Mouse (Mus musculus) kidney, adult 2 months (tissue): ENCODE measurements around the gene Casp9. TPM values are rescaled to one million over a fixed set of nuclear protein-coding genes. Genes with fewer than 3 reads are reported as not detected.

Experiments used
- DNase-seq: peaks from one replicate; pipeline ENCODE4 v3.0.0; 2021
- H3K27ac ChIP-seq: fragments of 200-500 bp; 2 replicates; pipeline ENCODE4 v1.5.1; 2012; ENCODE audit warnings: low read depth, low read length, control low read depth, inconsistent platforms; ENCODE audit not compliant: insufficient read depth
- H3K27me3 ChIP-seq: fragments of 200-500 bp; replicated peaks from 2 replicates; pipeline ENCODE4 v1.6.1; 2012; ENCODE audit warnings: mild to moderate bottlenecking, moderate library complexity, low read length, inconsistent platforms; ENCODE audit not compliant: control insufficient read depth, insufficient read depth
- H3K36me3 ChIP-seq: fragments of 200-500 bp; 2 replicates; pipeline ENCODE4 v1.6.1; 2012; ENCODE audit warnings: mild to moderate bottlenecking, moderate library complexity, low read length, inconsistent platforms; ENCODE audit not compliant: control insufficient read depth, insufficient read depth
- H3K4me1 ChIP-seq: fragments of 200-500 bp; 2 replicates; pipeline ENCODE4 v1.6.1; 2011; ENCODE audit warnings: low read length; ENCODE audit not compliant: control insufficient read depth, insufficient read depth
- H3K4me3 ChIP-seq: fragments of 200-500 bp; 2 replicates; pipeline ENCODE4 v1.5.1; 2011; ENCODE audit warnings: mild to moderate bottlenecking, low read depth, low read length, control low read depth; ENCODE audit not compliant: insufficient read depth
- CTCF ChIP-seq: fragments of 200-500 bp; conservative IDR thresholded peaks from 2 replicates; pipeline ENCODE4 v1.5.1; 2011; ENCODE audit warnings: low read depth, mild to moderate bottlenecking, control low read depth, low read length, moderate library complexity, mixed read lengths; ENCODE audit not compliant: insufficient read depth, insufficient read length
- POLR2A ChIP-seq: fragments of 200-500 bp; IDR thresholded peaks from one replicate; pipeline ENCODE4 v1.6.1; 2011; ENCODE audit warnings: low read depth, low read length, control low read depth
- WGBS: fragments of 180-500 bp; shearing (Covaris S2); methylation state at CpG from one replicate; pipeline ENCODE4 v1.1.7; 2018; 5-methylcytosine and 5-hydroxymethylcytosine counted together
- polyA plus RNA-seq: library from polyadenylated mRNA; depleted of rRNA; stranded (reverse); fragments of >200 nt; gene quantifications from 2 replicates; pipeline ENCODE4 v1.2.3, GENCODE M21; 2012

Casp9 gene
- polyA plus RNA-seq, 1 experiment, result 22.2 TPM

- peaks cover 34% of the 10 kb centered on the region for H3K4me1 ChIP-seq
- H3K27me3 ChIP-seq, result no peaks in the 10 kb centered on the region
- no peak overlapping the region for H3K4me3 ChIP-seq
- H3K36me3 ChIP-seq, result no peaks in the 10 kb centered on the region
- TF ChIP-seq CTCF (no peak), POLR2A (no peak)
- 95% methylated on average over 7 of the region's 7 CpGs for WGBS
- DNase-seq, result no peak
- H3K27ac ChIP-seq, result no peak overlapping the region
These were observed 1.9 kb upstream of the Casp9 start for GRCm38 (mm10) chr4:141791486-141791885.

GRCm38 (mm10) chr4:141791951-141792350, 1.5 kb upstream of the Casp9 start:
- Histone ChIP-seq H3K27me3 (no peaks in the 10 kb centered on the region), H3K4me3 (no peak overlapping the region), H3K27ac (no peak overlapping the region), H3K36me3 (peaks cover under 1% of the 10 kb centered on the region; the same call in 1 of the 2 replicates), H3K4me1 (peaks cover 31% of the 10 kb centered on the region)
- no peak for DNase-seq
- WGBS, result 91% methylated on average over 8 of the region's 8 CpGs
- TF ChIP-seq POLR2A (no peak), CTCF (no peak)

DNA sequence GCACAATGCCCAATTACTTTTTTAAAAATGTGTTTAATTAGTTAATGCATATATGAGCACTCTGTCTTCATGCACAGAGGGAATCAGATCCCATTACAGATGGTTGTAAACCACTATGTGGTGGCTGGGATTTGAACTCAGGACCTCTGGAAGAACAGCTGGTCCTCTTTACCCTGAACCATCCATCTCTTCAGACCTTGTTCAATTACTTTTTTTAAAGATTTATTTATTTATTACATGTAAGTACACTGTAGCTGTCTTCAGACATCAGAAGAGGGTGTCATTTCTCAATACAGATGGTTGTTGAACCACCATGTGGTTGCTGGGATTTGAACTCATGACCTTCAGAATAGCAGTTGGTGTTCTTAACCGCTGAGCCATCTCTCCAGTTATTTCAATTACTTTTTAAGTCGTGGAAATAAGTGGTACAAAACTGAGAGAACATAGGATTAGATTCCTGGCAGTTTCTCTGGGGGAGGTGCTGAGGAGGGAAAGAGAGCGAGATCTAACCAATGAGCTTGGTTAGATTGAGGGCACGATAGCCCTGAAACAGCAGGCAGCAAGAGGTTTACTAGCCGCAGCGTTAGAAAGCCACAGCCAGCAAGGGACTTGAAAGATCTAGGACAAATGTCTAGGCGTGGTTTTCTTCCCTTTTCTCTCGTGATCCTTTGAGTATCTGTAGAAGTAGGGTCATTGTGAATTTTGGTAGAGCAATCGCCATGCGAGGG, 694 bp upstream of the Casp9 start:
- Histone ChIP-seq H3K36me3 (peaks cover 4% of the 10 kb centered on the region; the same call in 1 of the 2 replicates), H3K4me1 (peaks cover 27% of the 10 kb centered on the region), H3K4me3 (peak overlapping the region; percentile 95), H3K27ac (peak overlapping the region; percentile 92), H3K27me3 (no peaks in the 10 kb centered on the region)
- TF ChIP-seq CTCF (no peak), POLR2A (no peak)
- 11% methylated on average over 10 of the region's 10 CpGs for WGBS
- no peak for DNase-seq

DNA sequence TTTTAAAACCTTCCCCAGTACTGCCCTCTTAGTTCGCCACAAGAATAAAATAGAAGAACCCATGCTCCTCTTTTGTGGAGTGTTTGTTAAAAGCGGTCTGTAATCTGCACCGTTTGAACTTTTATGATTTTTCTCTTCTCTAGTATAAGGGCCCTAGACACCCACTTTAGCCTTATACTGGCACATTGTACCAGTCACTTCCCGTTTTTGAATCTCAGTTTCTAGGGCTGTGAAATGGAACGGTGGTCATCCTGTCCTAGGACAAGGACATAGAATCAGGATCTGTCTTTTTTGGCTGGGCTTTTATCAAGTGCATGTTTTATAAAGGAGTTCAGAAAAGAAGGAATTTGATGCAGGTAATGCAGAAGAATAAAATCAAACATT, 732 bp downstream of the Casp9 start:
- Histone ChIP-seq H3K27me3 (no peaks in the 10 kb centered on the region), H3K4me3 (peak overlapping the region; percentile 95), H3K36me3 (peaks cover 5% of the 10 kb centered on the region; the same call in 1 of the 2 replicates), H3K27ac (peak overlapping the region; percentile 97), H3K4me1 (peaks cover 25% of the 10 kb centered on the region)
- no peak for DNase-seq
- TF ChIP-seq POLR2A (no peak), CTCF (no peak)
- 3% methylated on average over 5 of the region's 5 CpGs for WGBS

- 51% methylated on average over 7 of the region's 7 CpGs for WGBS
- peaks cover 22% of the 10 kb centered on the region for H3K4me1 ChIP-seq
- H3K36me3 ChIP-seq, result peaks cover 5% of the 10 kb centered on the region; the same call in 1 of the 2 replicates
- no peak overlapping the region for H3K4me3 ChIP-seq
- no peaks in the 10 kb centered on the region for H3K27me3 ChIP-seq
- TF ChIP-seq POLR2A, result no peak
- no peak for TF ChIP-seq CTCF
- DNase-seq, result peak; percentile 40
- no peak overlapping the region for H3K27ac ChIP-seq
These were observed 2.9 kb downstream of the Casp9 start for GRCm38 (mm10) chr4:141796356-141796755.

- Histone ChIP-seq H3K27me3 (no peaks in the 10 kb centered on the region), H3K4me1 (peaks cover 22% of the 10 kb centered on the region), H3K4me3 (no peak overlapping the region), H3K27ac (no peak overlapping the region), H3K36me3 (peaks cover 5% of the 10 kb centered on the region; the same call in 1 of the 2 replicates)
- WGBS, result 81% methylated on average over 4 of the region's 4 CpGs
- TF ChIP-seq POLR2A, result no peak
- TF ChIP-seq CTCF, result no peak
- DNase-seq, result no peak
These were observed 3.5 kb downstream of the Casp9 start for GRCm38 (mm10) chr4:141796954-141797353.

DNA sequence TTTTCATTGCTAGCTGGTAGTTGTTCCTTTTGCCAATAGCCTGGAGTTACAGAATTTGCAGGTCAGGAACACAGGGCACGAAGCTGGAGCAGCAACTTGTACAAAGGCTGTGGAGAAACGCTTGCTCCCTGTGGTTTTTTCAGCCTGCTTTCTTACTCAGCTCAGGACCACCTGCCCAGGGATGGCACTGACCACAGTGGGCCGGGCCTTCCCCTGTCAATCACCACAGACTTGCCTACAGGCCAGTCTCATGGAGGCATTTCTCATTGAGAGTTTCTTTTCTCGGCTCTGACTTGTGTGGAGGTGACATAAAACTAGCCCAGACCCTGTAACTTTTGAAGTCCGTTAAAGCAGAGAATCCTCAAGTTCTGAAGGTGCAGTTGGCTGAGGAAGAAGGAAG, 4.1 kb downstream of the Casp9 start:
- no peak for DNase-seq
- no peak overlapping the region for H3K4me3 ChIP-seq
- no peak for TF ChIP-seq POLR2A
- TF ChIP-seq CTCF, result no peak
- 83% methylated on average over 5 of the region's 5 CpGs for WGBS
- peaks cover 5% of the 10 kb centered on the region; the same call in 1 of the 2 replicates for H3K36me3 ChIP-seq
- no peaks in the 10 kb centered on the region for H3K27me3 ChIP-seq
- peaks cover 22% of the 10 kb centered on the region for H3K4me1 ChIP-seq
- H3K27ac ChIP-seq, result no peak overlapping the region
